22 mouse cellular contexts compared by ENCODE assay signal in genomic region chr5:33293796-33294430, GRCm38 (mm10). TPM values are rescaled to one million over a fixed set of nuclear protein-coding genes. Genes with fewer than 3 reads are reported as not detected.
A peak's percentile ranks its signal among the peaks of the same experiment; 100 is the strongest.
DNase-seq lines count a peak whose midpoint lies in the region; ATAC-seq and TF ChIP-seq lines count a peak whose summit lies in the region.
"Had no signal": no experiment of that assay in that cellular context is flagged by ENCODE, and none has a peak within 500 bp of the region (broad histone marks: within the 10 kb centered on the region; RNA-seq: fewer than 3 reads in every experiment).

No protein-coding gene starts in this region.

- WGBS in forebrain, embryonic 13.5 days, result 73% methylated on average over 16 of the region's 16 CpGs
- 68% methylated on average over 16 of the region's 16 CpGs for WGBS in forebrain, embryonic 16.5 days
- 39% methylated on average over 16 of the region's 16 CpGs for WGBS in lung, postnatal 0 days
- WGBS in midbrain, embryonic 13.5 days, result 52% methylated on average over 16 of the region's 16 CpGs

- H3K4me2 ChIP-seq in forebrain, embryonic 13.5 days, result no peak overlapping the region
- H3K4me2 ChIP-seq in forebrain, embryonic 16.5 days (ENCODE audit: low read length), result no peak overlapping the region
- H3K4me2 ChIP-seq in lung, postnatal 0 days (replicated peaks; ENCODE audit: low read depth, low read length), result no peak overlapping the region
- H3K4me2 ChIP-seq in midbrain, embryonic 13.5 days (replicated peaks), result no peak overlapping the region
- H3K4me2 ChIP-seq: forebrain, embryonic 12.5 days; heart, embryonic 13.5 days; limb, embryonic 13.5 days; midbrain, embryonic 12.5 days; neural tube, embryonic 12.5 days had no signal

- peak; percentile 19 for DNase-seq in lung, postnatal 0 days (ENCODE audit: low spot score)
- DNase-seq in lung, postnatal 36 days, result no peak
- no peak for DNase-seq in kidney, postnatal 36 days
- no peak for DNase-seq in embryo, embryonic 10 days (ENCODE audit: low spot score)
- DNase-seq: adrenal gland, postnatal 14 days; cerebellum, adult 2 months; heart, postnatal 4 days; kidney, adult 2 months; kidney, postnatal 14 days; layer of hippocampus, adult 9-11 months; lung, postnatal 4 days; thymus, postnatal 36 days had no signal

- 0 out of 2 replicates have a peak overlapping the region, but pooled peaks have one; percentile 1 for H3K9ac ChIP-seq in forebrain, embryonic 13.5 days
- no peak overlapping the region for H3K9ac ChIP-seq in forebrain, embryonic 16.5 days (replicated peaks; ENCODE audit: low read depth, low read length)
- H3K9ac ChIP-seq in lung, postnatal 0 days (replicated peaks; ENCODE audit: low read depth), result no peak overlapping the region
- no peak overlapping the region for H3K9ac ChIP-seq in midbrain, embryonic 13.5 days (replicated peaks)
- H3K9ac ChIP-seq: forebrain, embryonic 12.5 days; heart, embryonic 13.5 days; limb, embryonic 13.5 days; midbrain, embryonic 12.5 days; neural tube, embryonic 12.5 days had no signal

- no peak overlapping the region for H3K27ac ChIP-seq in forebrain, embryonic 13.5 days
- no peak overlapping the region for H3K27ac ChIP-seq in forebrain, embryonic 16.5 days (ENCODE audit: low read length)
- no peak overlapping the region for H3K27ac ChIP-seq in lung, postnatal 0 days (ENCODE audit: low read length)
- H3K27ac ChIP-seq in midbrain, embryonic 13.5 days, result peak overlapping the region; percentile 19; the same call in 1 of the 2 replicates
- H3K27ac ChIP-seq: forebrain, embryonic 12.5 days; heart, embryonic 13.5 days; limb, embryonic 13.5 days; midbrain, embryonic 12.5 days; neural tube, embryonic 12.5 days had no signal

- no peak for TF ChIP-seq CTCF in lung, postnatal 0 days (IDR thresholded peaks at IDR 0.05)

- no peak for TF ChIP-seq EP300 in lung, postnatal 0 days (IDR thresholded peaks at IDR 0.05)

- H3K27me3 ChIP-seq in forebrain, embryonic 13.5 days, result no peaks in the 10 kb centered on the region
- H3K27me3 ChIP-seq in forebrain, embryonic 16.5 days (replicated peaks; ENCODE audit: control insufficient read depth, insufficient read depth, low read length), result no peaks in the 10 kb centered on the region
- no peaks in the 10 kb centered on the region for H3K27me3 ChIP-seq in lung, postnatal 0 days (replicated peaks; ENCODE audit: insufficient read depth, low read length)
- no peaks in the 10 kb centered on the region for H3K27me3 ChIP-seq in midbrain, embryonic 13.5 days
- H3K27me3 ChIP-seq: CH12.LX; heart, embryonic 13.5 days; limb, embryonic 13.5 days; midbrain, embryonic 12.5 days; neural tube, embryonic 12.5 days had no signal

- no peaks in the 10 kb centered on the region for H3K4me1 ChIP-seq in forebrain, embryonic 13.5 days
- H3K4me1 ChIP-seq in forebrain, embryonic 16.5 days (replicated peaks; ENCODE audit: control insufficient read depth, insufficient read depth, low read length), result no peaks in the 10 kb centered on the region
- no peaks in the 10 kb centered on the region for H3K4me1 ChIP-seq in lung, postnatal 0 days (ENCODE audit: insufficient read depth, low read depth, low read length)
- H3K4me1 ChIP-seq in midbrain, embryonic 13.5 days (replicated peaks), result no peaks in the 10 kb centered on the region
- H3K4me1 ChIP-seq: neural tube, embryonic 12.5 days had no signal

- no peaks in the 10 kb centered on the region for H3K36me3 ChIP-seq in forebrain, embryonic 13.5 days (ENCODE audit: poor library complexity, severe bottlenecking)
- H3K36me3 ChIP-seq in forebrain, embryonic 16.5 days (ENCODE audit: control insufficient read depth, insufficient read depth), result no peaks in the 10 kb centered on the region
- H3K36me3 ChIP-seq in lung, postnatal 0 days (ENCODE audit: insufficient read depth, low read length), result no peaks in the 10 kb centered on the region
- no peaks in the 10 kb centered on the region for H3K36me3 ChIP-seq in midbrain, embryonic 13.5 days
- H3K36me3 ChIP-seq: forebrain, embryonic 12.5 days; heart, embryonic 13.5 days; limb, embryonic 13.5 days; midbrain, embryonic 12.5 days; neural tube, embryonic 12.5 days had no signal

- no peaks in the 10 kb centered on the region for H3K9me3 ChIP-seq in forebrain, embryonic 13.5 days (replicated peaks)
- no peaks in the 10 kb centered on the region for H3K9me3 ChIP-seq in forebrain, embryonic 16.5 days (ENCODE audit: control insufficient read depth, low read length)
- H3K9me3 ChIP-seq in lung, postnatal 0 days (ENCODE audit: low read length), result no peaks in the 10 kb centered on the region
- H3K9me3 ChIP-seq in midbrain, embryonic 13.5 days, result no peaks in the 10 kb centered on the region
- H3K9me3 ChIP-seq: forebrain, embryonic 12.5 days; heart, embryonic 13.5 days; limb, embryonic 13.5 days; midbrain, embryonic 12.5 days; neural tube, embryonic 12.5 days had no signal

- ATAC-seq in forebrain, embryonic 13.5 days, result no peak
- ATAC-seq in forebrain, embryonic 16.5 days, result no peak
- ATAC-seq in lung, postnatal 0 days, result no peak
- ATAC-seq in midbrain, embryonic 13.5 days, result peak; percentile 60; the same call in 1 of the 2 replicates
- ATAC-seq: activated CD4-positive, CD25-positive, alpha-beta regulatory T cell, adult 4 months had no signal

- H3K4me3 ChIP-seq in forebrain, embryonic 13.5 days, result no peak overlapping the region
- H3K4me3 ChIP-seq in forebrain, embryonic 16.5 days (replicated peaks; ENCODE audit: low read length), result no peak overlapping the region
- no peak overlapping the region for H3K4me3 ChIP-seq in lung, postnatal 0 days (ENCODE audit: low read depth, low read length)
- H3K4me3 ChIP-seq in midbrain, embryonic 13.5 days (replicated peaks), result no peak overlapping the region
- H3K4me3 ChIP-seq: forebrain, embryonic 12.5 days; heart, embryonic 13.5 days; limb, embryonic 13.5 days; midbrain, embryonic 12.5 days; neural tube, embryonic 12.5 days had no signal

RNA-seq across cellular contexts. Expression of gene Ctbp1, which starts 19.1 kb away (rescaled TPM):
- 488 and 509 TPM in 2 replicates for polyA plus RNA-seq in forebrain, embryonic 13.5 days (2015; fragmentation: Nextera tagmentation; extraction: Ambion mirVana)
- polyA plus RNA-seq in forebrain, embryonic 16.5 days (2015; fragmentation: Nextera tagmentation; extraction: Ambion mirVana), result 496 and 540 TPM in 2 replicates
- polyA plus RNA-seq in lung, postnatal 0 days (2015; fragmentation: Nextera tagmentation; extraction: Ambion mirVana), result 193 and 194 TPM in 2 replicates
- 527 and 571 TPM in 2 replicates for polyA plus RNA-seq in midbrain, embryonic 13.5 days (2015; fragmentation: Nextera tagmentation; extraction: Ambion mirVana)

RNA-seq across cellular contexts. Expression of gene Maea, which starts 41.4 kb away (rescaled TPM):
- polyA plus RNA-seq in forebrain, embryonic 13.5 days (2015; fragmentation: Nextera tagmentation; extraction: Ambion mirVana), result 107 and 122 TPM in 2 replicates
- 106 and 113 TPM in 2 replicates for polyA plus RNA-seq in forebrain, embryonic 16.5 days (2015; fragmentation: Nextera tagmentation; extraction: Ambion mirVana)
- polyA plus RNA-seq in lung, postnatal 0 days (2015; fragmentation: Nextera tagmentation; extraction: Ambion mirVana), result 93.6 and 96.0 TPM in 2 replicates
- 138 and 146 TPM in 2 replicates for polyA plus RNA-seq in midbrain, embryonic 13.5 days (2015; fragmentation: Nextera tagmentation; extraction: Ambion mirVana)
